Mouse (Mus musculus): ENCODE measurements at regions not wholly inside any gene's neighbourhood (a gene's known extent, or its start where the extent isn't known, plus 50 kb on each side); places are given as distances from the start of the nearest gene placed in this dataset.

DNA sequence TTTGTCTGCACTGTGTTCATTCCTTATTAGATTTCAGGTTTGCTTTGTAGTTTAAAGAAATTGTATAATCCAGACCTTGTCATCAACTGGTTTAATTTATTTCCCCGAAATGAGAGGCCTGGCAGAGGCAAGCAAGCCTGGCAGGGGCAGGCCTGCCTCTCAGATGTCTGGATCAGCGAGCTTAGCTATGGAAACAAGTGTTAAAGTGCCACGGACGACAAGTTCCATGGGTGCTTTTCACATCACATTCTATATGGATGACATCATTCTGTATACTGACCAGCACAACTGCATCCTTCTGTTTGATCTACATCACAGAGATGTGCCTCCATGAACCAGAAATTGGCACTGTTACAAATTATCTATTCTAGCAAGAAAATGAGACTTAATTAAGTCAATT lies 312.5 kb downstream of the Olfr1505 start:
- no peak overlapping the region for H3K27ac ChIP-seq (ENCODE audit: low read depth, low read length)
- peak; percentile 41 for DNase-seq (ENCODE audit: low spot score)

DNA sequence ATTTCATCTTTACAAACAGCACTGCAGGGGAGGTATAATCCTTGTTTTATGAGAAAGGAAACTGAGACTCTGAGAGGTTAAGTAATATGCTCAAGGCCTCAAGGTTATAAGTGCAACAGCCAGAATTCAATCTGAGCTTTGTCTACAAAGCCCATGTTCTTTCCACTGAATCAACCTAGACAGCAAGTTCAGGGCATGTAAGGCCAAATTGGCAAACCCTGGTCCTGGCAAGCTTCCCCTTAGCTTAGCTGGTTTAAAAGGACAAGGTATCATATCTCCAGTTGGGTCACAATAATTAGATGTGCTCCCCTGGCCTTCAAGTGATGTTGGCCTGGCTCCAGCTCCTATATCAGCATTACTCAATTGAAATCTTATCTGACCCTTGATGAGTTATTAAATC lies 313.2 kb downstream of the Olfr1505 start:
- DNase-seq (ENCODE audit: low spot score) = peak; percentile 10
- H3K36me3 ChIP-seq (ENCODE audit: control insufficient read depth, insufficient read depth, low read length) = no peaks in the 10 kb centered on the region
- ATAC-seq = no peak

More for the DNA sequence above, 312.5 kb downstream of the Olfr1505 start:
- H3K9me3 ChIP-seq (replicated peaks; ENCODE audit: control insufficient read depth, low read length) = no peaks in the 10 kb centered on the region
- H3K4me1 ChIP-seq (ENCODE audit: control insufficient read depth, insufficient read depth, low read length) = no peaks in the 10 kb centered on the region
- peak; percentile 48 for ATAC-seq
- no peak overlapping the region for H3K4me3 ChIP-seq (ENCODE audit: low read depth, low read length)
- H3K9ac ChIP-seq (ENCODE audit: low read length) = no peak overlapping the region
- no peak overlapping the region for H3K4me2 ChIP-seq (ENCODE audit: low read length)
- H3K27me3 ChIP-seq (replicated peaks; ENCODE audit: control insufficient read depth, insufficient read depth, low read length) = no peaks in the 10 kb centered on the region
- no peaks in the 10 kb centered on the region for H3K36me3 ChIP-seq (ENCODE audit: control insufficient read depth, insufficient read depth, low read length)
- WGBS = 9% methylated on average over 4 of the region's 4 CpGs

DNA sequence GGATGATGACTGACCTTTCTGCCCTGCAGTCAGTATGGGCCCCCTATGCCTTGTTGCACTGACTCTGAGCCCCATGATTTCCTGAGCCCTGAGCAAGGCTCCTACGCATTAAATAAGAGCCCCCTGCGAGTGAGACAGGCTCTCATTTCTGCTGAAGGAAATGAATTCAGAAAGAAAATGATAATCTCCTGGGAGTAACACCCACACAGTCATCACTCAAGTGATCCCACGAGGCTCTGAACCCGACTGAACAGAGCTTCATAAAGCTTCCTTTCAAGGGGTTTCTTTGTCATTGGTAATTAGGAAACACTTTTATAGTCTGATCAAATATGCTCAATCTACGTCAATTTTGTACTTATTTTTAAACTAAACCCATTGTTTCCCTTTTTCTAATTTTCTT lies 330.2 kb downstream of the Olfr1505 start:
- H3K9ac ChIP-seq (ENCODE audit: low read length) = no peak overlapping the region
- no peak overlapping the region for H3K27ac ChIP-seq (ENCODE audit: low read depth, low read length)
- H3K4me3 ChIP-seq (ENCODE audit: low read depth, low read length) = no peak overlapping the region
- H3K9me3 ChIP-seq (replicated peaks; ENCODE audit: control insufficient read depth, low read length) = no peaks in the 10 kb centered on the region
- no peaks in the 10 kb centered on the region for H3K36me3 ChIP-seq (ENCODE audit: control insufficient read depth, insufficient read depth, low read length)
- DNase-seq (ENCODE audit: low spot score) (peak; percentile 45), ATAC-seq (no peak)
- WGBS = 19% methylated on average over 5 of the region's 5 CpGs
- H3K4me2 ChIP-seq (ENCODE audit: low read length) = no peak overlapping the region
- H3K27me3 ChIP-seq (replicated peaks; ENCODE audit: control insufficient read depth, insufficient read depth, low read length) = peaks cover 37% of the 10 kb centered on the region
- H3K4me1 ChIP-seq (ENCODE audit: control insufficient read depth, insufficient read depth, low read length) = peaks cover 35% of the 10 kb centered on the region

More for the DNA sequence above, 313.2 kb downstream of the Olfr1505 start:
- no peaks in the 10 kb centered on the region for H3K9me3 ChIP-seq (replicated peaks; ENCODE audit: control insufficient read depth, low read length)
- no peak overlapping the region for H3K4me2 ChIP-seq (ENCODE audit: low read length)
- no peak overlapping the region for H3K27ac ChIP-seq (ENCODE audit: low read depth, low read length)
- no peak overlapping the region for H3K4me3 ChIP-seq (ENCODE audit: low read depth, low read length)
- no peak overlapping the region for H3K9ac ChIP-seq (ENCODE audit: low read length)
- H3K4me1 ChIP-seq (ENCODE audit: control insufficient read depth, insufficient read depth, low read length) = no peaks in the 10 kb centered on the region
- H3K27me3 ChIP-seq (replicated peaks; ENCODE audit: control insufficient read depth, insufficient read depth, low read length) = no peaks in the 10 kb centered on the region

DNA sequence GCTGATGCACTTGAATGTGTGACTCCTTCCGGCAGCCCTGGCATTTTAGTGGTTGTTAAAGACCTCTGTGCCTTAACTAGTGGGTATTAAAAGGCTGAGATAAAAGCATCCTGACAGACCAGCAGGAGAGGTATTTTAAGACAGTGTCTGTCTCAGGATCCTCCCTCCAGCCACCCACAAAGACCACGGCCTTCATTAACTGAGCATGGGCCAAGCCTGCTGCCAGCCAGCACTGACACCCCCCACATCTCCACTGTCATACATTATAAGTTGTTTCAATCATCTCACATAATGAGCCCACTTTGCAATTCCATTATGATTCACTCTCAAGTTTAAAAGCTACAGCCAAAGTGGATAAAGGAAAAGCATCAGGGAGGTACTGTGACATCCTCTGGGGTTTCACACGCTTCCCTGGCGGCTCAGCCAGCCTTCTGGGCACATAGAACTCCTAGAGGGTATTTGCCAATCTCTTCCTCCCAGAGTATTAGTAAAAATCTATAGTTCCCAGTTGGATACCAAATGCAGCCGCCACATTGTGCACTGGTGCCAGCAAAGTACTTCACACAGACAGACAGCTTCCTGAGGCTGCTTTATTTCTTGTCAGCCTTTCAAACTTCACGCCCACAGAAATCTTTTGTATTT lies 333.8 kb downstream of the Olfr1505 start:
- Histone ChIP-seq H3K4me2 (ENCODE audit: low read length) (no peak overlapping the region), H3K9ac (ENCODE audit: low read length) (no peak overlapping the region), H3K36me3 (ENCODE audit: control insufficient read depth, insufficient read depth, low read length) (no peaks in the 10 kb centered on the region), H3K9me3 (replicated peaks; ENCODE audit: control insufficient read depth, low read length) (no peaks in the 10 kb centered on the region), H3K4me3 (ENCODE audit: low read depth, low read length) (no peak overlapping the region), H3K27me3 (replicated peaks; ENCODE audit: control insufficient read depth, insufficient read depth, low read length) (peaks cover 27% of the 10 kb centered on the region), H3K27ac (ENCODE audit: low read depth, low read length) (peak overlapping the region; percentile 36; the same call in 1 of the 2 replicates), H3K4me1 (ENCODE audit: control insufficient read depth, insufficient read depth, low read length) (peaks cover 20% of the 10 kb centered on the region)
- WGBS = 16% methylated on average over 6 of the region's 6 CpGs
- DNase-seq (ENCODE audit: low spot score) (peak; percentile 81), ATAC-seq (peak; percentile 77)

DNA sequence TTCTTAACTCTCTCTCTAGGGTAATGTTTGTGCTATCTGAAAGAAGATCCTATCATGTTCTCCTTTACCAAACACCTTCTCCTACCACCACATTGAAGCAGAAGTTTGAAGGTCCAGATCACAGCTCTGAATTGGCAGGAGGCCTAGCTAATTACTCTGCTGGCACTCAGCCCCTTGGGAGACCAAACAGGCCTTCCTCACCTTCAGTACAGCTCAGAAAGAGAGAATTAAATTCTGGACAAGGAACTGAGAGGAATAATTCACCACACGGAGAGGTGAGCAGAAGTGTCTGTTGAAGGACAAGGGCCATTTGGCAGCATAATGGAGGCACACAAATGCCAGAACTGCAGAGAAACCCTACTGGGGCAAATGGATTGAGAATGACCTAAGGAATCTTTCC lies 334.6 kb downstream of the Olfr1505 start:
- Histone ChIP-seq H3K4me2 (ENCODE audit: low read length) (no peak overlapping the region), H3K27me3 (replicated peaks; ENCODE audit: control insufficient read depth, insufficient read depth, low read length) (peaks cover 22% of the 10 kb centered on the region), H3K4me1 (ENCODE audit: control insufficient read depth, insufficient read depth, low read length) (peaks cover 17% of the 10 kb centered on the region), H3K4me3 (ENCODE audit: low read depth, low read length) (no peak overlapping the region), H3K9ac (ENCODE audit: low read length) (no peak overlapping the region), H3K36me3 (ENCODE audit: control insufficient read depth, insufficient read depth, low read length) (no peaks in the 10 kb centered on the region), H3K27ac (ENCODE audit: low read depth, low read length) (no peak overlapping the region), H3K9me3 (replicated peaks; ENCODE audit: control insufficient read depth, low read length) (no peaks in the 10 kb centered on the region)
- ATAC-seq = no peak
- DNase-seq (ENCODE audit: low spot score) = peak; percentile 54
- 12% methylated on average over 1 of the region's 1 CpGs for WGBS

DNA sequence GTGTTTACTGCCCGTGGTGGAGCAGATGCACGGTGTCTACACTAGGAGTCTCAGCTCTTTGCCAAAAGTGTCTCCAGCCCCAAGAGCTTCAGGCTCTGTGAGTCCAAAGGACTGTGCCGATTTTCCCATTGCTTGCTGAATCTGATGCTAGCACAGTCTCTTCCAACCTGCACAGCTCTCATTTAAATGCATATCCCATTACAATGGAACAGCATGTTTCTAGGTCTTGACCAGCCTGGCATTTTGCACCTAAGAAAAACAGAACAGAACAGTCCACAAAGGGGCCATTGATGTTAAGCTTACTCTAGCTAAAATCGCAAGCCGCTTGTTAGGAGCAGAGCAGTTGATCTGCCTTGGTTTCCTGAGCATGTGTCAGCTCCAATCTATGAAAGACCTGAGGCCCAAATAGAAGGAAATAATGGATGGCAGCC lies 339.2 kb downstream of the Tle4 start:
- Histone ChIP-seq H3K9me3 (replicated peaks; ENCODE audit: control insufficient read depth, low read length) (no peaks in the 10 kb centered on the region), H3K4me2 (ENCODE audit: low read length) (peak overlapping the region; percentile 16; the same call in 1 of the 2 replicates), H3K9ac (ENCODE audit: low read length) (no peak overlapping the region), H3K4me1 (ENCODE audit: control insufficient read depth, insufficient read depth, low read length) (peaks cover 9% of the 10 kb centered on the region), H3K4me3 (ENCODE audit: low read depth, low read length) (no peak overlapping the region), H3K27me3 (replicated peaks; ENCODE audit: control insufficient read depth, insufficient read depth, low read length) (no peaks in the 10 kb centered on the region), H3K36me3 (ENCODE audit: control insufficient read depth, insufficient read depth, low read length) (no peaks in the 10 kb centered on the region), H3K27ac (ENCODE audit: low read depth, low read length) (no peak overlapping the region; the same call in 1 of the 2 replicates)
- WGBS = 5% methylated on average over 5 of the region's 5 CpGs
- ATAC-seq (peak; percentile 78), DNase-seq (ENCODE audit: low spot score) (peak; percentile 72)

DNA sequence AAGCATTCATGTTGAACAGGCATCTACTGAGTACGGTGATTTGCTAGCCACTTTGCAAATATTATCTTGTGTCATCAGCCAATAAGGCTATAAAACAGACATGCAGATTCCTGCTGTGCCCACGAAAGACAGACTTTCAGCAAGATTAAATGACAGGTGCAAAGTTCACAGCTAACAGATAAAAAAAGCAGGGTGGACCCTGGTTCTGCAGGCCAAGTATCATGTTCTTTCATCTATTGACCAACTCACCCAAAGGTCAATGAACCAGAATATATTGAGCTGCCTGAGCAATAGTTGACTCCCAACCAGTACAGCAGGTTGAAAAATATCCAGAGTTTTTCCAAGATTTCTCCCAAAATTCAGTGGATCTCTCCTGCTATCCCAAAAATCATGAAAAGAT lies 338.6 kb downstream of the Tle4 start:
- Histone ChIP-seq H3K27me3 (replicated peaks; ENCODE audit: control insufficient read depth, insufficient read depth, low read length) (no peaks in the 10 kb centered on the region), H3K27ac (ENCODE audit: low read depth, low read length) (no peak overlapping the region), H3K9me3 (replicated peaks; ENCODE audit: control insufficient read depth, low read length) (no peaks in the 10 kb centered on the region), H3K4me1 (ENCODE audit: control insufficient read depth, insufficient read depth, low read length) (peaks cover 9% of the 10 kb centered on the region), H3K36me3 (ENCODE audit: control insufficient read depth, insufficient read depth, low read length) (no peaks in the 10 kb centered on the region), H3K4me3 (ENCODE audit: low read depth, low read length) (no peak overlapping the region), H3K4me2 (ENCODE audit: low read length) (no peak overlapping the region), H3K9ac (ENCODE audit: low read length) (no peak overlapping the region)
- 7% methylated on average over 2 of the region's 2 CpGs for WGBS
- no peak for DNase-seq (ENCODE audit: low spot score)
- ATAC-seq = no peak; the same call in 1 of the 2 replicates

DNA sequence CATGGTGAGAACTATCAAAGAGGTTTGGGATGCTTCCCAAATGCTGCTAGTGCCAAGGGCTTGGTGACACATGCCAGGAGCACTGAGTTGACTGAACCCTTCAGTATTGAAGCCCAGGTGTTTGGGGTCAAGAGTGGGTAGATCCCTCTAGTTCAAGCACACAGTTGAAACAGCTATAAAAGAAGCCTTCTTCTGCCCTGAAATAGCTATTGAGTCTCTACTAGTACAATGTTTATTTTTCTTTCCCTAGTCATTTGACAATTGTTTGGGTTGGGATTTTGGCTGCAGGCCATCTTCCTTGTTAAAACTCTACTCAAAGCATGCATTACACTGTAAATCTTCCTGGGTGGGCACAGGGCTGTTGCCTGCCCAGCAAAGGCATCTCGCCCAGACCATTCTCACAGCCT lies 308.5 kb downstream of the Tle4 start:
- DNase-seq (ENCODE audit: low spot score) (peak; percentile 57), ATAC-seq (peak; percentile 61; the same call in 1 of the 2 replicates)
- Histone ChIP-seq H3K4me3 (ENCODE audit: low read depth, low read length) (no peak overlapping the region), H3K9ac (ENCODE audit: low read length) (no peak overlapping the region), H3K4me2 (ENCODE audit: low read length) (no peak overlapping the region), H3K4me1 (ENCODE audit: control insufficient read depth, insufficient read depth, low read length) (peaks cover 4% of the 10 kb centered on the region), H3K9me3 (replicated peaks; ENCODE audit: control insufficient read depth, low read length) (no peaks in the 10 kb centered on the region), H3K27ac (ENCODE audit: low read depth, low read length) (no peak overlapping the region), H3K27me3 (replicated peaks; ENCODE audit: control insufficient read depth, insufficient read depth, low read length) (no peaks in the 10 kb centered on the region), H3K36me3 (ENCODE audit: control insufficient read depth, insufficient read depth, low read length) (no peaks in the 10 kb centered on the region)
- WGBS = 30% methylated on average over 1 of the region's 1 CpGs

DNA sequence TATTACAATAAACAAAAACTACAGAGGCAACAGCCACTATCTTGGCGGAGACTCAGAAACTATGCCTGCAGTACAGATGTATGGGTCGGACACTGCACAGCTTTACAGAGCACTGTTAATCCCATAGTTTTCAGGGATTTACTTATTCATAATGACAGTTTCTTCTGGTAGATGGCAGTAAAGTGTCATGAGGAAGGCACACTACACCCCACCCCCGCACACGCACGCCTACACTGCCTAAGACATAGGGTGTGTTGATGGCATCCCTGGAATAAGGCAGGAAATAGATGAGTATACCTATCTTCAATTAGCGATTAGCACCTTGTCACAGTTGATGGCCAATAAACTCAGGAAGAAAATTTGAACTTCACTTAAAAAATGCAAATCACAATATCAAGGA lies 306.9 kb downstream of the Tle4 start:
- no peak overlapping the region for H3K9ac ChIP-seq (ENCODE audit: low read length)
- no peaks in the 10 kb centered on the region for H3K27me3 ChIP-seq (replicated peaks; ENCODE audit: control insufficient read depth, insufficient read depth, low read length)
- H3K36me3 ChIP-seq (ENCODE audit: control insufficient read depth, insufficient read depth, low read length) = no peaks in the 10 kb centered on the region
- H3K4me2 ChIP-seq (ENCODE audit: low read length) = no peak overlapping the region
- H3K27ac ChIP-seq (ENCODE audit: low read depth, low read length) = no peak overlapping the region
- no peak overlapping the region for H3K4me3 ChIP-seq (ENCODE audit: low read depth, low read length)
- DNase-seq (ENCODE audit: low spot score) (peak; percentile 58), ATAC-seq (peak; percentile 72; the same call in 1 of the 2 replicates)
- H3K9me3 ChIP-seq (replicated peaks; ENCODE audit: control insufficient read depth, low read length) = no peaks in the 10 kb centered on the region
- H3K4me1 ChIP-seq (ENCODE audit: control insufficient read depth, insufficient read depth, low read length) = peaks cover 4% of the 10 kb centered on the region
- WGBS = 73% methylated on average over 6 of the region's 6 CpGs

All from forebrain, embryonic 14.5 days (tissue).